Mouse (Mus musculus) heart, embryonic 16.5 days (tissue): ENCODE results near the gene 4930556J24Rik. TPM values are rescaled to one million over a fixed set of nuclear protein-coding genes. Genes with fewer than 3 reads are reported as not detected.
A peak's percentile ranks its signal among the peaks of the same experiment; 100 is the strongest.
"Not testable (repeated sequence)": the region's sequence is repeated elsewhere in the genome, so short reads cannot be mapped to it uniquely, and the experiment has no call there.

ENCODE experiments used
- ATAC-seq: fragments of 200-750 bp; cut with Nextera tagmentation; replicated peaks from 2 replicates; pipeline ENCODE4 v1.8.0; 2017; ENCODE audit warnings: moderate number of reproducible peaks; ENCODE audit not compliant: insufficient read depth, low FRiP score; ENCODE audit errors: extremely low read depth
- H3K27ac ChIP-seq: fragments of 300-500 bp; sonication (generic); 2 replicates; pipeline ENCODE4 v1.5.1; 2014; ENCODE audit warnings: mild to moderate bottlenecking, low read length, control low read depth, moderate library complexity
- H3K27me3 ChIP-seq: fragments of 300-500 bp; sonication (generic); 2 replicates; pipeline ENCODE4 v1.6.1; 2014; ENCODE audit warnings: low read length, mixed read lengths; ENCODE audit not compliant: control insufficient read depth, insufficient read depth
- H3K36me3 ChIP-seq: fragments of 300-500 bp; sonication (generic); 2 replicates; pipeline ENCODE4 v1.6.1; 2014; ENCODE audit not compliant: control insufficient read depth, insufficient read depth
- H3K4me1 ChIP-seq: fragments of 300-500 bp; sonication (generic); 2 replicates; pipeline ENCODE4 v1.6.1; 2014; ENCODE audit warnings: low read length, mixed read lengths; ENCODE audit not compliant: control insufficient read depth, insufficient read depth
- H3K4me2 ChIP-seq: fragments of 300-500 bp; sonication (generic); 2 replicates; pipeline ENCODE4 v1.6.1; 2014; ENCODE audit warnings: low read depth, mild to moderate bottlenecking, control low read depth, low read length
- H3K4me3 ChIP-seq: fragments of 300-500 bp; sonication (generic); 2 replicates; pipeline ENCODE4 v1.5.1; 2014; ENCODE audit warnings: mild to moderate bottlenecking, control low read depth, low read length
- H3K9ac ChIP-seq: fragments of 300-500 bp; sonication (generic); 2 replicates; pipeline ENCODE4 v1.6.1; 2014; ENCODE audit warnings: low read length, control low read depth
- H3K9me3 ChIP-seq: fragments of 300-500 bp; sonication (generic); replicated peaks from 2 replicates; pipeline ENCODE4 v1.6.1; 2016; ENCODE audit warnings: low read length; ENCODE audit not compliant: control insufficient read depth
- WGBS: fragments of 180-500 bp; shearing (Covaris S2); extraction: QIAGEN DNeasy Blood & Tissue Kit; methylation state at CpG from one replicate; pipeline ENCODE4 v1.1.7; 2014; 5-methylcytosine and 5-hydroxymethylcytosine counted together
- polyA plus RNA-seq: library from polyadenylated mRNA; unstranded; fragments of >200 nt; fragmentation: Nextera tagmentation; extraction: Ambion mirVana; gene quantifications from 2 replicates; pipeline ENCODE4 v1.2.1, GENCODE M21; 2015

Gene 4930556J24Rik
- polyA plus RNA-seq, 1 experiment from 2014 or later: 0.12 TPM

DNA sequence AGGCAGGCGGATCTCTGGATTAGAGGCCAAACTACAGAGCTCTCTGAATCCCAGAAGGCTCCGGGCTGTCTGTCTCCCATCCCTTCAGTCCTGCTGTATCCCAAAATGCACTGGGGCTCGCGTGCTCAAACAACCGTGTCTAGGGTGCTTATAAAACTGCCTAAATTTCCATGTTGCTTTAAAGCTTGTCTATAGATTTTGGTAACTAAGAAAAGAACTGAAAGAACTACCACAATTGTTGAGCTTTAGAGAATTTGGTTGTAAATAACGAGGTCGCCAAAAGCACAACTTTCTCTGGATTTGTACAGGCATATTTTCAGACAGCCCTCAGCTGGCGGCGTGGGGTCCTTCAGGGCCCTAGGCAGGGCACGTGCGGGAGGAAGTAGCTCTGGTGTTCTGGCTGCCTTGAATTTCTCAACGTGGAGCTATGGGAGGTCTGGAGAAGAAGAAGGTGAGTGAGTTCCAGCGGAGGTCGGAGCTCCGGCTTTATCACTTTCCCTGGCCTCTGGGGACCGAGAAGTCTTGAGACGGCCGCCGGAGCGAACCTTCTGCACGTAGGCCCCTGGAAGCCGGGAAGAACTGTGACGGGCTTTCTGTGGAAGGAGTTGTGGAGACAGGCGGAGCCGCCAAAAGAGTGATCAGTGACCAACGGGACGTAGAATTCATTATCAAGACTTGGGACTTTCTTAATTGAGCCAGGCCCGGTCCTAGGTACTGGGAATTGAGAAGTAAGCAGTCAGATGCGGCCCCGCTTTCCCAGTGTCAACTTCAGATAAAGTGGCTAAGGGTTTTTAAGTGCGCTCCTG is 12.8 kb downstream of the 4930556J24Rik start, which contains the start of gene Pes1:
Pes1 (plus strand) TSS at position 366 of the 806 bp plus-strand sequence.
- under 1% methylated on average over 31 of the region's 31 CpGs for WGBS
- H3K27ac ChIP-seq: peak within 1 kb of the TSS; percentile 70
- peak within 1 kb of the TSS; percentile 84 for H3K4me3 ChIP-seq
- H3K9ac ChIP-seq: peak within 1 kb of the TSS; percentile 86
- H3K27me3 ChIP-seq: no peaks in the 10 kb centered on the region
- ATAC-seq: peak; percentile 89
- peaks cover 10% of the 10 kb centered on the region for H3K4me1 ChIP-seq
- H3K9me3 ChIP-seq: no peaks in the 10 kb centered on the region
- peak within 1 kb of the TSS; percentile 91 for H3K4me2 ChIP-seq
- peaks cover 5% of the 10 kb centered on the region; the same call in 1 of the 2 replicates for H3K36me3 ChIP-seq

DNA sequence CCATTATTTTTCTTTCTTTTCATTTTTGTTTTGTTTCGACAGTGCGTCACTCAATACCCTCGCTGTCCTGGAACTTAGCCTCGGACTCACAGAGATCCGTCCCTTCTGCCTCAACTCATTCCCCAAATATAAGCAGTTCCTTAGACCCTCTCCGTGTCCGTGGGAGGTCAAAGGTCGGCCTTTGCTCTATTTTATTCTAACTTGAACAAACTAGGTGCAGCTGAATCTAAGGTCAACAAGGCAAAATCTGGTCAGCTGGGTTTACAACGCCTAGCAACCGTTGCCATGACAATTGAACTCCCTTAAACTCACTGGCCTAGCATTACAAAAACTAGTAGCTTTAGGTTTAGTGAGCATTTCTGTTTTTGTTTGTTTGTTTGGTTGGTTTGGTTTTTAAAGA is 13.4 kb downstream of the 4930556J24Rik start:
- 83% methylated on average over 10 of the region's 10 CpGs for WGBS
- peak overlapping the region; percentile 41; the same call in 1 of the 2 replicates for H3K27ac ChIP-seq

DNA sequence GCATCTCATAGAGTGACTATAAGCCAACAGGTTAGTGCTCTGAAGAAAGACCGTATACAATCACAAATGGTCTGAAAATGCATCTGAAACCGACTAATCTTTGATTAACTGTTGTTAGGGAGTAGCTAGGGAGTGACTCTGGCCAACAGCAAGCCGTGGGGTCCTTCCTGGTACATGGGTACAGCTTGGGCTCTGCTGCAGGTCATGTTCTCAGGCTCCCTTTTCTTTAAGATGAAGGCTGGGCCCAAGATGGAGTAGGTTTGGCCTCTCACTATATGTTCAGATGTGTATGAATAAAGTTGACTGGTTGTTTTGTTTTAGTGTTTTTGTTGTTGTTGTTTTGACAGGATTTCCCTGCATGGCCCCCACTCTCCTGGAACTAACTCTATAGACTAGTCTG is 14.8 kb downstream of the 4930556J24Rik start:
- Histone ChIP-seq H3K9me3 (no peaks in the 10 kb centered on the region), H3K27ac (no peak overlapping the region), H3K9ac (no peak overlapping the region), H3K4me2 (no peak overlapping the region), H3K36me3 (no peaks in the 10 kb centered on the region), H3K4me3 (no peak overlapping the region), H3K27me3 (no peaks in the 10 kb centered on the region), H3K4me1 (peaks cover 10% of the 10 kb centered on the region)
- no peak for ATAC-seq
- 59% methylated on average over 3 of the region's 3 CpGs for WGBS

More for the DNA sequence above, 13.4 kb downstream of the 4930556J24Rik start:
- ATAC-seq: no peak
- Histone ChIP-seq H3K36me3 (peaks cover 2% of the 10 kb centered on the region; the same call in 1 of the 2 replicates), H3K4me1 (peaks cover 10% of the 10 kb centered on the region), H3K9me3 (no peaks in the 10 kb centered on the region), H3K27me3 (no peaks in the 10 kb centered on the region), H3K4me3 (peak overlapping the region; percentile 84), H3K9ac (peak overlapping the region; percentile 86; the same call in 1 of the 2 replicates), H3K4me2 (peak overlapping the region; percentile 91)

GRCm38 (mm10) chr11:3960901-3961300 is 15.7 kb downstream of the 4930556J24Rik start:
- H3K4me3 ChIP-seq: no peak overlapping the region
- 49% methylated on average over 2 of the region's 2 CpGs for WGBS
- no peaks in the 10 kb centered on the region for H3K9me3 ChIP-seq
- H3K27ac ChIP-seq: no peak overlapping the region
- no peak overlapping the region for H3K4me2 ChIP-seq
- H3K9ac ChIP-seq: no peak overlapping the region
- peaks cover 10% of the 10 kb centered on the region for H3K4me1 ChIP-seq
- H3K27me3 ChIP-seq: no peaks in the 10 kb centered on the region
- no peaks in the 10 kb centered on the region for H3K36me3 ChIP-seq
- ATAC-seq: no peak

DNA sequence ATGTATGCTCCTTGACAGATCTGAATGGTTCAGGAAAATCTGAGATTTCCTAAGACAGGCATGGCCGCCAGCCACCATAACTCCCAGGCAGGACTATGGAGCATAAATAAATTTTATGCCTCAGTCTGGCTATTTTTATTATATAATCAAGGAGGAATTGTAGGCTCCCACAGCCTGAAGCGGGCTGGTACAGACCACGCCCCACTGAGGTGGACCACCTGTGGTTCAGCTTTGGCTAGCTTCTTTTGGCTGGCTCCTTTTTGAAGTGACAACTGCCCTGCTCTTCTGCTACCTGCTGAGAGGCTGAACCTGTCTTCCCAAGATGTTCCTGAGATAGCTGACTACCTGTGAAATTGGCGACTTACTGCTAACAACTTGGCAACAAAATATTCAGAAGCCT is 21.2 kb downstream of the 4930556J24Rik start:
- not testable (repeated sequence) for H3K36me3 ChIP-seq, H3K4me2 ChIP-seq, H3K4me1 ChIP-seq, H3K4me3 ChIP-seq, H3K27me3 ChIP-seq, H3K9me3 ChIP-seq, H3K27ac ChIP-seq, H3K9ac ChIP-seq, ATAC-seq
- WGBS: 64% methylated on average over 4 of the region's 4 CpGs

DNA sequence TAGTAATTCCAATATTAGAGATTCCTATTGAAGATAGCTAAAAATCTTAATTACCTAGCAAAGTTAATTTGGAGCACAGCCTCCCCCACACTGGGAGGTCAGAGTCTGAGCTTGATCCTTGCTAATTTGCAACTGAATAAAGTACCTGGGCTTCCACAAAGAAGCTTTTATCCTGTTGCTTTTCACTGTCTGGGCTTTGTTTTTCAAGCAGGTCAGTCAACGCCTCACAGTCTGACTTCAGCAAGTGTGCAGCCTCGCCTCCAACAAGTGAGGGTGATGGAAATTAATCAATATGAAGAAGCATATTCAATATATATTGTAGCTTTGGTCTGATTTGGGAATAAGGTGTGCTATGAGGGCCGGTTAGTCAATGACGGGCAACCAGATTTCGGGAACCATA is 21.7 kb downstream of the 4930556J24Rik start:
- not testable (repeated sequence) for H3K27ac ChIP-seq, H3K4me1 ChIP-seq, H3K36me3 ChIP-seq

GRCm38 (mm10) chr11:3946386-3946785 is 30.2 kb downstream of the 4930556J24Rik start:
- ATAC-seq: no peak
- H3K36me3 ChIP-seq: no peaks in the 10 kb centered on the region

More for the DNA sequence above, 21.7 kb downstream of the 4930556J24Rik start:
- H3K9me3 ChIP-seq, H3K9ac ChIP-seq, H3K27me3 ChIP-seq, H3K4me2 ChIP-seq, ATAC-seq, H3K4me3 ChIP-seq: not testable (repeated sequence)
- 81% methylated on average over 5 of the region's 5 CpGs for WGBS

DNA sequence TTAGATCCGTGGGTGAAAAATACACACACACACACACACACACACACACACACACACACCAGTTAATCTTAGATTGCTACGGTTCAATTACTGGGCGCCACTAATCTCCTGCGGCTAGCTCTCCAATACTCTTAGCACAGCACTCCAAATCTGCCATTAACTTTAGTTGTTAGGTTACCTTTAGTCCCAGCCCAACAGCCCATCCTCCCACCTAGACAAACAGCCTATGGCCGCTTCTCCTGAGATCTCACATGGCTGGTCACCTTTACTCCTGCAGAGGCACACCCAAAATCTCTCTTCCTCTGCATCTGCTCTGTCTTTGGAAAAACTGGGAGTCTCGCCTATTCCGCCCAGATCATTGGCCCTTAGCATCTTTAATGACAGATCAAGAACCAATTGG is 35.2 kb downstream of the 4930556J24Rik start:
- Histone ChIP-seq H3K4me2 (no peak overlapping the region), H3K4me3 (no peak overlapping the region), H3K4me1 (no peaks in the 10 kb centered on the region), H3K27me3 (0 out of 2 replicates have a peak, but pooled peaks cover 2% of the 10 kb centered on the region), H3K9me3 (no peaks in the 10 kb centered on the region), H3K36me3 (no peaks in the 10 kb centered on the region), H3K9ac (no peak overlapping the region), H3K27ac (no peak overlapping the region)
- WGBS: 86% methylated on average over 7 of the region's 7 CpGs
- ATAC-seq: no peak

More at GRCm38 (mm10) chr11:3946386-3946785, 30.2 kb downstream of the 4930556J24Rik start:
- Histone ChIP-seq H3K4me2 (no peak overlapping the region), H3K27ac (no peak overlapping the region), H3K9me3 (no peaks in the 10 kb centered on the region), H3K9ac (no peak overlapping the region), H3K4me3 (no peak overlapping the region), H3K4me1 (no peaks in the 10 kb centered on the region), H3K27me3 (no peaks in the 10 kb centered on the region)
- WGBS: 27% methylated on average over 1 of the region's 1 CpGs

- Histone ChIP-seq H3K36me3 (no peaks in the 10 kb centered on the region), H3K4me3 (no peak overlapping the region), H3K27me3 (0 out of 2 replicates have a peak, but pooled peaks cover 2% of the 10 kb centered on the region), H3K9me3 (no peaks in the 10 kb centered on the region), H3K9ac (no peak overlapping the region), H3K4me1 (no peaks in the 10 kb centered on the region), H3K4me2 (no peak overlapping the region), H3K27ac (no peak overlapping the region)
- WGBS: 68% methylated on average over 13 of the region's 13 CpGs
- ATAC-seq: no peak
These were observed 39.2 kb downstream of the 4930556J24Rik start for GRCm38 (mm10) chr11:3937321-3937874.
